Mouse (Mus musculus) spleen, adult 2 months (tissue): Measurements from ENCODE around the gene Hspa1a.
"Not testable (repeated sequence)": the region's sequence is repeated elsewhere in the genome, so short reads cannot be mapped to it uniquely, and the experiment has no call there.

Experiments
- CTCF ChIP-seq: fragments of 200-500 bp; IDR thresholded peaks from 2 replicates; pipeline ENCODE4 v1.5.1; 2011; ENCODE audit warnings: mild to moderate bottlenecking, inconsistent platforms; ENCODE audit not compliant: insufficient read depth, insufficient read length, insufficient replicate concordance; ENCODE audit errors: extremely low read depth
- POLR2A ChIP-seq: fragments of 200-500 bp; IDR thresholded peaks from 2 replicates; pipeline ENCODE4 v1.6.1; 2011; ENCODE audit warnings: low read depth, low read length, inconsistent platforms

DNA sequence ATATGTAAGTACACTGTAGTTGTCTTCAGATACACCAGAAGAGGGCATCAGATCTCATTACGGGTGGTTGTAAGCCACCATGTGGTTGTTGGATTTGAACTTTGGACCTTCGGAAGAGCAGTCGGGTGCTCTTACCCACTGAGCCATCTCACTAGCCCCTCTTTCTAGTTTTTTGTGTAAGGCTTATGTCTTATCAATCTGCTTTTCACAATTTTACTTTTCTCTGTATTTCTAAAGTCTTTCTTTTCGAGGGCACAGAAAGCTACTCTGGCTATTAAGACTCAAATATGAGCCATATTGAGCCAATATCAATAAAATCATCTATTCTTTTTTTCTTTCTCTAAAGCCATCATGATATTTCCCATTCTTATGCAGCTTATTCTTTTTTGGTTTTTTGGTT is 23.2 kb upstream of the Hspa1a start:
- TF ChIP-seq CTCF, POLR2A: not testable (repeated sequence)
